Mouse (Mus musculus) hindbrain, embryonic 10.5 days (tissue): Measurements from ENCODE around the gene Lysmd4. TPM values are rescaled to one million over a fixed set of nuclear protein-coding genes. Genes with fewer than 3 reads are reported as not detected.
"Not testable (repeated sequence)": the region's sequence is repeated elsewhere in the genome, so short reads cannot be mapped to it uniquely, and the experiment has no call there.

ENCODE experiments used
- DNase-seq: peaks from one replicate; pipeline ENCODE4 v3.0.0-alpha.2; 2017; ENCODE audit warnings: low spot score
- H3K27ac ChIP-seq: fragments of 300-500 bp; sonication (generic); 2 replicates; pipeline ENCODE4 v1.5.1; 2016; ENCODE audit warnings: mild to moderate bottlenecking, moderate library complexity
- H3K27me3 ChIP-seq: fragments of 300-500 bp; sonication (generic); 2 replicates; pipeline ENCODE4 v1.6.1; 2016; ENCODE audit warnings: mild to moderate bottlenecking; ENCODE audit not compliant: poor library complexity, insufficient read depth, severe bottlenecking
- H3K36me3 ChIP-seq: fragments of 300-500 bp; sonication (generic); 2 replicates; pipeline ENCODE4 v1.6.1; 2016; ENCODE audit warnings: mild to moderate bottlenecking, moderate library complexity
- H3K4me1 ChIP-seq: fragments of 300-500 bp; sonication (generic); replicated peaks from 2 replicates; pipeline ENCODE4 v1.6.1; 2016; ENCODE audit warnings: mild to moderate bottlenecking
- H3K4me3 ChIP-seq: fragments of 300-500 bp; sonication (generic); 2 replicates; pipeline ENCODE4 v1.5.1; 2016; ENCODE audit warnings: mild to moderate bottlenecking, moderate library complexity
- H3K9me3 ChIP-seq: fragments of 300-500 bp; sonication (generic); 2 replicates; pipeline ENCODE4 v1.6.1; 2016; ENCODE audit warnings: mild to moderate bottlenecking, moderate library complexity
- whole genome bisulfite sequencing: fragments of 180-500 bp; shearing (Covaris S2); methylation state at CpG from one replicate; pipeline ENCODE4 v1.1.7; 2016; 5-methylcytosine and 5-hydroxymethylcytosine counted together
- polyA plus RNA-seq: library from polyadenylated mRNA; unstranded; fragments of >200 nt; fragmentation: Nextera tagmentation; extraction: Ambion mirVana; gene quantifications from 2 replicates; pipeline ENCODE4 v1.2.1, GENCODE M21; 2016

Gene Lysmd4
- polyA plus RNA-seq, 1 experiment from 2014 or later, result 18.7 TPM

DNA sequence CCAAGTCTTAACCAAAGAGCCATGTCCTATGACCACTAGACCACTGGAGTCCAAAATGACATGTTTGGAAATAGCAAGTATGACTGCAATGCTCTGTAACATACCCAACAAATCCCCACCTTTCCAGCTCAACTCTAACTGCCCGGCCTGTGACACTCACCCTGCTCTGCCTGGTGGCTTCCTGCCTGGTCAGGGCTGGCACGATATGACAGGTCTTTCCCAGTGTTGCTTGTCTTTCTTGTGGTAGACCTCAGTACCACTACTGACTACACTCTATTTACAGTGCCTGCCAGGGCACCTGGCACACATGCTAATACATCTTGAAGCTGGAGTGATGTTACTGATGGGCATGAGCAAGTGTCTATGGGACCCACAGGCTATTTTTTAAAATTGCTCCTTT is 15.4 kb downstream of the Lysmd4 start:
- WGBS, result 90% methylated on average over 2 of the region's 2 CpGs

DNA sequence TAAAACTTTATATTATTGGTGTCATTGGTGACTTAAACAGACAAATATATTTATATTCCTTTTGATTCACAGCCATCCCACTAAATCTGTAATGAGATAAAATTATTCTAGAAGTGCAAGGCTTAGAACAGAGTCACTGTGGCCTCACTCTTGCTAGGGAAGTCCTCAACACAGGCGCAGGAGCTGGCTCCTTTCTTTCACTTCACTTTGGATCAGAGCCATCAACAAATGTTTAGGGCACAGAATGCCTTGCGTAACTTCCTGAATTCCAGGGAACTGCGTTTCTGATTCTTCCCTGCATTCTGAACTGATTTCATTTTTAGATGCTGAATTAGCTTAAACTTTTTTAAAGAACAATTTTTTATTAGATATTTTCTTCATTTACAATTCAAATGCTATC is 19.6 kb downstream of the Lysmd4 start:
- Histone ChIP-seq H3K4me1 (no peaks in the 10 kb centered on the region), H3K27ac (no peak overlapping the region), H3K27me3 (no peaks in the 10 kb centered on the region), H3K4me3 (no peak overlapping the region), H3K9me3 (no peaks in the 10 kb centered on the region), H3K36me3 (peaks cover 25% of the 10 kb centered on the region)
- DNase-seq, result no peak
- 90% methylated on average over 3 of the region's 3 CpGs for WGBS

More for the DNA sequence above, 15.4 kb downstream of the Lysmd4 start:
- H3K9me3 ChIP-seq, result no peaks in the 10 kb centered on the region
- H3K27ac ChIP-seq, result no peak overlapping the region
- DNase-seq, result no peak
- H3K27me3 ChIP-seq, result no peaks in the 10 kb centered on the region
- no peaks in the 10 kb centered on the region for H3K4me1 ChIP-seq
- H3K4me3 ChIP-seq, result no peak overlapping the region
- H3K36me3 ChIP-seq, result peaks cover 59% of the 10 kb centered on the region

DNA sequence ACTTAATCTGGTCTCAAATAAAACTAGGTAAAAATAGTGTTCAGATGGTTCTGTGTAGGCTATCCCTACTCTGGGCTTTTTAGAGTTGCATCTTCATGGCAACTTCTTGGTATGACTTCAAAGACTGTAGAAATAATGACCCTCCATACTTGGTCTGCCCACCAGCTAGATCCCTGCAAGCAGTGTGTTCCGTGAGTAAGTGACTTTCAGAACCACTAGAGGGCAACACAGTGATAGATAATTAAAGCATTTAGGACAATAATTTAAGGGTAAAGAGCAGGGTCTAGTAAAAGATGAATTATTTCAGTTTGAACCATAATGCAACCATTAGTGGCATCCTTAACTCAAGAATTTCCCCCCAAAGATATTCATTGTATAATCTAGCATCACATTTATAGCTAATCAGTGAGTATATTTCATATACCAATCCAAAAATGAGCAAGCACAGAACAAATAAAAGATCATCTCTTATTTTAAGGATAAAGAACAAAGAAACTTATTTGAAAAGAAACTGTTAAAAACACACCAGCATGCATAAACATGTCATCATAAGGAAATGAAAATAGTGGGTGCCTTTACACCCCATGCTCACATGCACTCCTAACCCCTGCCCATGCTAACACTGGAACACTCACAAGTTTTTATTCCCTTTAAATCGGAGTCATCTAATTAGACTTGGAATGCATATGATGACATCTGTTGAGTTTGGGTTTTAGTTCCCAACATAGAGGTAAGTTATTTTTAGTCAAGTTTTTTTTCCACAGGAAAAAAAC is 21.0 kb downstream of the Lysmd4 start:
- no peaks in the 10 kb centered on the region for H3K4me1 ChIP-seq
- H3K4me3 ChIP-seq, result no peak overlapping the region
- H3K36me3 ChIP-seq, result peaks cover 28% of the 10 kb centered on the region
- DNase-seq, result no peak
- 60% methylated on average over 2 of the region's 2 CpGs for WGBS
- no peak overlapping the region for H3K27ac ChIP-seq
- no peaks in the 10 kb centered on the region for H3K9me3 ChIP-seq
- no peaks in the 10 kb centered on the region for H3K27me3 ChIP-seq

DNA sequence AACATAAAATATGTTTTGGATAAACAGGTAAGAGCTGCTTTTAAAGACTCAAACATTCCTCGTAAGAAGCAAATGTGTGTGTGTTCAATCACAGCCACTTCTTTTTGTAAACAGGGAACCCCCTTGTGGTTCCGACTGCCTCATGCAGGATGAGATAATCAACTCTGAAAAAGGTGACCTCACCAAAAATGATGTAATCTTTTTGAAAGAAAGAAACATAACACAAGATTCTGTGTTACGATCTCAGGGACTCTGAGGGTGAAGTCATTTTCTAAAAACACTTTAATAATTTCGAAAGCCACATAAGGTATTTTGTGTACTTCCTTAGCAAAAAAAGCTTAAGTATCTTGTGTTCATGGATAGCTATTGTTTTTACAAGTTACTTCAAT is 21.5 kb downstream of the Lysmd4 start:
- WGBS, result 76% methylated on average over 4 of the region's 4 CpGs
- no peak overlapping the region for H3K4me3 ChIP-seq
- H3K36me3 ChIP-seq, result peaks cover 27% of the 10 kb centered on the region
- no peaks in the 10 kb centered on the region for H3K9me3 ChIP-seq
- no peak for DNase-seq
- no peak overlapping the region for H3K27ac ChIP-seq
- no peaks in the 10 kb centered on the region for H3K4me1 ChIP-seq
- H3K27me3 ChIP-seq, result no peaks in the 10 kb centered on the region

DNA sequence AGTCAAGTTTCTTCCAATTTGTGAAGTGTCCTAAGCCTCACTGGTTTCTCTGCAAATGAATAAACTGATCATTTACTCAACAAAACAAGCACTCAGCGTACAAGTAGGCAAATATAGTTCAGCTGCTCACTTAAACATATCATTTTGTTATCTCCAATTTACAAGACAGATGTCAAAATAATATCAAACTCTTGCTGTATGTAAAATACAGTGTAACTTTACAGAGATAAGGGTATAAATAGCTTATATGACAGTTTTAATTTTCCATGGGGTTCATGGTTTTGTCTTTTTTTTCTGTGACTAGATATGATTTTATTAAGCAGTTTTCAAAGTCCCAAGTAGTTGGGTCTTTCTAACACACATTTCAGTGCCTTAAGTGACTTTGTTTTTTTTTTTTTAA is 22.9 kb downstream of the Lysmd4 start:
- no peak overlapping the region for H3K27ac ChIP-seq
- H3K4me3 ChIP-seq, result no peak overlapping the region
- no peak for DNase-seq
- WGBS, result 94% methylated on average over 1 of the region's 1 CpGs
- no peaks in the 10 kb centered on the region for H3K9me3 ChIP-seq
- H3K36me3 ChIP-seq, result peaks cover 23% of the 10 kb centered on the region
- no peaks in the 10 kb centered on the region for H3K4me1 ChIP-seq
- H3K27me3 ChIP-seq, result no peaks in the 10 kb centered on the region

DNA sequence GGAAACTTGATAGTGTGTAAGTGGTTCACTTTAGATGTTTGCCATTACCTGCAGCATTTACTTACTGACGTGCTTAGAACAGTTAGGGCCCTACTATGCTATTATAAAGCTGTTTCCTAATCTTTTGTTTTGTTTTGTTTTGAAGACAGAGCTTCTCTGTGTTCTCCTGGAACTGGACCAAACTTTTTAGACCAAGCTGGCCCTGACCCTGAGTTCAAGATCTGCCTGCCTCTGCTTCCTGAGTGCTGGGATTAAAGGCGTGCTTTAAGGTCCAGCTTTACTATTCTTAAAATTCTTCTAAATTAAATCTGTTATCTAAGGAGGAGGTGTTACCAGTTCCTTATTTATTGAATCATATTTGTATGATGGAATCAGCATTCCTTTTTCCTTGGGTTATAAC is 23.7 kb downstream of the Lysmd4 start:
- 81% methylated on average over 2 of the region's 2 CpGs for WGBS
- peaks cover 23% of the 10 kb centered on the region for H3K36me3 ChIP-seq

DNA sequence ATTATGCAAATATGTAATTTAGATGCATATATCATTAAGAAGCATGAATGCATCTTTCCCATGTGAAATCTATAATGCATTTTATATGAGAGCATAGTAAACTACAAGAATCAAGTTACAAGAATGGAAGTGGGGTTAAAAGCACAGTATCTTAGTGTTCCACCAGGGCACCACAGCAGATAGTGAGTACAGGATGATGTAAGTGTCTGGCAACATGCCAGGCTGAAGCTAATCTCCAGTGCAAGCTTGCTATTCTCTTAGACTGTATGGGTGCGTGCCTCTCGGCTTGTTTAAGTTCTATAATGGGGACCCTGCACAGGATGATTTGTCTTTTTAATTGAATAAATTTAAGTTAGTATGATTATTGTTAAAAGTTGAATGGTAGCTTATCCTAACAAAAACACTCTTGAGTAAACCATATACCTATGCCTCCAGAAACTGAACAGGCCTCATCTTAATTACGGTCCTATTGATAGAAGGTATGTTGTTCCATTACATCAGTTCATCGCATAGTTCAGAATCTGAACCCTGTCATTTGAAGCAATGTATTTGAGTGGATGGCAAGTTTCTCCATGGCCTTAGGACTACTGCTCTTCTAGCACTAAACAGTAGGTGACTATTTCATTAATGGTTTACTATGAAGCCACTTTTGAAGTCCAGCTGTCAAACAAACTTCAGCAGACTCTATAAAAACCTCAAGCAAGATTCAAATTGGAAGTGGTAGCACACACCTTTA is 37.7 kb downstream of the Lysmd4 start:
- DNase-seq, result no peak
- 94% methylated on average over 4 of the region's 4 CpGs for WGBS
- no peaks in the 10 kb centered on the region for H3K9me3 ChIP-seq
- H3K27ac ChIP-seq, result no peak overlapping the region
- no peaks in the 10 kb centered on the region for H3K27me3 ChIP-seq
- H3K4me1 ChIP-seq, result no peaks in the 10 kb centered on the region
- peaks cover 28% of the 10 kb centered on the region for H3K36me3 ChIP-seq
- H3K4me3 ChIP-seq, result no peak overlapping the region

More for the DNA sequence above, 23.7 kb downstream of the Lysmd4 start:
- Histone ChIP-seq H3K9me3 (no peaks in the 10 kb centered on the region), H3K27ac (no peak overlapping the region), H3K27me3 (no peaks in the 10 kb centered on the region), H3K4me3 (no peak overlapping the region), H3K4me1 (no peaks in the 10 kb centered on the region)
- DNase-seq, result no peak

DNA sequence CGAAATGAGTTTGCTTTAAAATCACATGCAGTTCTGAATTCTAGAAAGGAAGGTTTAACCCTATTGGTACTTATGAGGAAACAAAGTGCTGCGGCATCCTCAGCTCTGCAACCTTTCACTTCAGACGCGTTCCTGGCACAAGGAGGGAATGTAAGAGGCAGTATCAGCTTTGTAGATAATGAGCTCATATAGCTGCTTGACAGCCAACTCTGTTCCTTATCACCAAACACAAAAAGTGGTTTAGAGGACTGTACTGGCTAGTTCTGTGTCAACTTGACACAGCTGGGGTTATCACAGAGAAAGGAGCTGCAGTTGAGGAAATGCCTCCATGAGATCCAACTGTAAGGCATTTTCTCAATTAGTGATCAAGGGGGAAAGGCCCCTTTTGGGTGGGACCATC is 48.1 kb downstream of the Lysmd4 start:
- H3K27me3 ChIP-seq, H3K4me3 ChIP-seq, H3K36me3 ChIP-seq, H3K4me1 ChIP-seq, DNase-seq, H3K27ac ChIP-seq, H3K9me3 ChIP-seq: not testable (repeated sequence)
- 91% methylated on average over 4 of the region's 4 CpGs for WGBS

DNA sequence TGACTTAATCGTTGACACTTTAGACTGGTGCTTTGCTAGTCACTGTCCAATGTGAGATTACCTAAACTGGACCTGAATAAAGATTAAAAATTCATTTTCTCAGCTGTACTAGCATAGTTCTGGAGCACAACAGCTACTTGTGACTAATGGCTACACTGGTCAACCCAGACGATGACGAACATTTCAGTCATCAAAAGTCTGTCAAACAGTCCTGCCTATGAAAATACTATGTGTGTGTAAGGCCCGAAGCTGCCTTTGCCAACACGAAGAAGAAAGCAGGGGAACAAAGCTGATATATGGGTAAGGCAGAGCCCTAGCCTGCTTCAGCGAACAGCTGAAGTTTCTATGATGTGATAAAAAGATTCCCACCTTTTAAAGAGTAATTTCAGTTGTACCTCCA is 61.2 kb downstream of the Lysmd4 start:
- DNase-seq, result no peak
- WGBS, result 90% methylated on average over 6 of the region's 6 CpGs

DNA sequence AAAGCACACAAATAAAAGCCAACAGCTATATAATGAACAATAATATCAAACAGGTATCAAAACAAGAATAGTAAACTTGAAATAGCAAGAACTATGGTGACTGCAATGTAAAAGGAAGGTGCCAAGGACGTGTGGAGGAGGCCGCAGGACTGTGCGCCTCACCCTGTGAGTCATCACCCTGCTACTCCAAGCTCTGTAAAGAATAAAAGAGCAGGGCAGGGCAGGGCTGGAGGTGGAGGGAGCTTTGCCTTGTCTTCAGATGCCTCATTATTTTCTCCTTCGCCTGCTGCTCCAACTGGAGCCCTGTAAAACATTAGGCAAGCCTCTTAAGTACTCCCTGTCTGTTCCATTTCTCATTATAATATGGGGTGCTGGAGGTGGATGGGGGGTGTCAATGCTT is 65.1 kb downstream of the Lysmd4 start:
- no peaks in the 10 kb centered on the region for H3K27me3 ChIP-seq
- WGBS, result 86% methylated on average over 4 of the region's 4 CpGs
- no peak overlapping the region for H3K4me3 ChIP-seq
- H3K27ac ChIP-seq, result no peak overlapping the region
- no peak for DNase-seq
- H3K36me3 ChIP-seq, result 0 out of 2 replicates have a peak, but pooled peaks cover 3% of the 10 kb centered on the region
- H3K9me3 ChIP-seq, result no peaks in the 10 kb centered on the region
- H3K4me1 ChIP-seq, result no peaks in the 10 kb centered on the region

More for the DNA sequence above, 61.2 kb downstream of the Lysmd4 start:
- H3K4me1 ChIP-seq, result no peaks in the 10 kb centered on the region
- no peaks in the 10 kb centered on the region for H3K27me3 ChIP-seq
- no peak overlapping the region for H3K4me3 ChIP-seq
- 0 out of 2 replicates have a peak, but pooled peaks cover 3% of the 10 kb centered on the region for H3K36me3 ChIP-seq
- H3K27ac ChIP-seq, result no peak overlapping the region
- no peaks in the 10 kb centered on the region for H3K9me3 ChIP-seq

DNA sequence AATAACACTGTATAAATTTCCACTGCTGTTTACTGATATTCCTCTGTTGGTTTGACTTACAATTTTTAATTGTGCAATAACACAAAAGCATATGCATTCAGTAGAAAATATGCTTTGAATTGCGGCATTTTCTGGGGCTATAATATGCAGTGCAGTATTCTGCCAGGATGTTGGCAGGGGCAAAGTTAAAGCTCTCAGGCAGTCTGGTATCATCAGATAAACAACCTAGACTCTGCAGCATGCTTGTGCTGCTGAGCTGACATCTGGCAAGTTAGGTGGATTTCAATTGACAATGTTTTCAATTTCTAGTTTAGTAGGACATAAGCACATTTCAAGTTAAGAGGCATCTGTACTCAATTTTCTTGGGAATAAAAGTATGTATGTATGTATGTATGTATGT is 69.0 kb downstream of the Lysmd4 start:
- H3K27ac ChIP-seq, result no peak overlapping the region
- DNase-seq, result no peak
- H3K4me3 ChIP-seq, result no peak overlapping the region
- no peaks in the 10 kb centered on the region for H3K4me1 ChIP-seq
- WGBS, result 95% methylated on average over 1 of the region's 1 CpGs
- no peaks in the 10 kb centered on the region for H3K9me3 ChIP-seq
- 0 out of 2 replicates have a peak, but pooled peaks cover 3% of the 10 kb centered on the region for H3K36me3 ChIP-seq
- H3K27me3 ChIP-seq, result no peaks in the 10 kb centered on the region

DNA sequence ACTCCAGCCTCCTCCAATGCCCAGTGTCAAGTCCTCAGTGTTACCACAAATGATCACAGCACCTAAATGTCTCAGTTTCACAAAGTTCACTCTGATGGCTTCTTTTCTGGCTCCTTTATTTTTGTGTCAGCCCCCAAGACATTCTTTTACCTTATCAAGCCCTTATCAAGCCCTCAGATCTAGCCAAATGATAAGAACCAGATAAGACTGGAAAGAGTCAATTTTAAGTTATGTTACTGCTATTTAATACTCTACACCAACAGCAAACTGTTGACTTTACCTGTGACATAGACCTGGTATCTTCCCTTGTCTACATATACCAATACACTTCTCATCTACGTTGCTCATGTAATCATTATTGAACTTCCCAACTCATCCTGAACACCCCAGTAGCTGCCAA is 74.1 kb downstream of the Lysmd4 start:
- no peaks in the 10 kb centered on the region for H3K9me3 ChIP-seq
- no peak overlapping the region for H3K4me3 ChIP-seq
- no peak for DNase-seq
- no peak overlapping the region for H3K27ac ChIP-seq
- H3K27me3 ChIP-seq, result no peaks in the 10 kb centered on the region
- 90% methylated on average over 1 of the region's 1 CpGs for WGBS
- H3K4me1 ChIP-seq, result no peaks in the 10 kb centered on the region
- no peaks in the 10 kb centered on the region for H3K36me3 ChIP-seq

DNA sequence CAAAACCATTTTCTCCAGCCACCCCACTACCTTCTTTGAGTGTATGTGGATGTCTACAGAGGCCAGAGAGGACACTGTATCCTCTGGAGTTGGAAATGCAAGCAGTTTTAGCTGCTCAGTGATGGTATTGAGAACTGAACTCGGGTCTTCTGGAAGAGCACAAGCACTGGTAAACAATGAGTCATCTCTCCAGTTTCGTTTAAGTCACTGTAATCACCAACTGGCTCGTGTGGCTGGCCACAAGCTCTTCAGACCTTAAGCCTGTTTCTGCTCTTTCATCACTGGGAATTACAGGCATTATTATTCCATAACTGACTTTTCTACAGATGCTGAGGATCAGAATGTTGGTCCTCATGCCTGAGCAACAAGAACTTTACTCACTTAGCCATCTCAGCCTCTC is 82.6 kb downstream of the Lysmd4 start:
- no peak for DNase-seq

More for the DNA sequence above, 82.6 kb downstream of the Lysmd4 start:
- H3K36me3 ChIP-seq, result peaks cover 10% of the 10 kb centered on the region
- H3K27ac ChIP-seq, result no peak overlapping the region
- 90% methylated on average over 3 of the region's 3 CpGs for WGBS
- H3K9me3 ChIP-seq, result no peaks in the 10 kb centered on the region
- no peaks in the 10 kb centered on the region for H3K4me1 ChIP-seq
- H3K27me3 ChIP-seq, result no peaks in the 10 kb centered on the region
- H3K4me3 ChIP-seq, result no peak overlapping the region
